Mouse (Mus musculus) embryonic facial prominence, embryonic 10.5 days (tissue): Measurements from ENCODE around the gene F2r. TPM values are rescaled to one million over a fixed set of nuclear protein-coding genes. Genes with fewer than 3 reads are reported as not detected.

Experiments used
- DNase-seq: peaks from one replicate; pipeline ENCODE4 v3.0.0-alpha.2; 2017; ENCODE audit warnings: low spot score
- H3K27ac ChIP-seq: fragments of 300-500 bp; sonication (generic); replicated peaks from 2 replicates; pipeline ENCODE4 v1.5.1; 2016; ENCODE audit warnings: mild to moderate bottlenecking
- H3K27me3 ChIP-seq: fragments of 300-500 bp; sonication (generic); replicated peaks from 2 replicates; pipeline ENCODE4 v1.6.1; 2016; ENCODE audit warnings: low read depth, mild to moderate bottlenecking; ENCODE audit not compliant: poor library complexity, severe bottlenecking
- H3K36me3 ChIP-seq: fragments of 300-500 bp; sonication (generic); replicated peaks from 2 replicates; pipeline ENCODE4 v1.6.1; 2016; ENCODE audit warnings: mild to moderate bottlenecking, moderate library complexity
- H3K4me1 ChIP-seq: fragments of 300-500 bp; sonication (generic); 2 replicates; pipeline ENCODE4 v1.6.1; 2016
- H3K4me3 ChIP-seq: fragments of 300-500 bp; sonication (generic); 2 replicates; pipeline ENCODE4 v1.5.1; 2016; ENCODE audit warnings: mild to moderate bottlenecking, moderate library complexity
- H3K9me3 ChIP-seq: fragments of 300-500 bp; sonication (generic); 2 replicates; pipeline ENCODE4 v1.6.1; 2016; ENCODE audit warnings: mild to moderate bottlenecking
- WGBS: fragments of 180-500 bp; shearing (Covaris S2); methylation state at CpG from one replicate; pipeline ENCODE4 v1.1.7; 2016; 5-methylcytosine and 5-hydroxymethylcytosine counted together
- polyA plus RNA-seq: library from polyadenylated mRNA; unstranded; fragments of >200 nt; fragmentation: Nextera tagmentation; extraction: Ambion mirVana; gene quantifications from 2 replicates; pipeline ENCODE4 v1.2.1, GENCODE M21; 2016

F2r gene
- polyA plus RNA-seq, 1 experiment from 2014 or later: 120 TPM

DNA sequence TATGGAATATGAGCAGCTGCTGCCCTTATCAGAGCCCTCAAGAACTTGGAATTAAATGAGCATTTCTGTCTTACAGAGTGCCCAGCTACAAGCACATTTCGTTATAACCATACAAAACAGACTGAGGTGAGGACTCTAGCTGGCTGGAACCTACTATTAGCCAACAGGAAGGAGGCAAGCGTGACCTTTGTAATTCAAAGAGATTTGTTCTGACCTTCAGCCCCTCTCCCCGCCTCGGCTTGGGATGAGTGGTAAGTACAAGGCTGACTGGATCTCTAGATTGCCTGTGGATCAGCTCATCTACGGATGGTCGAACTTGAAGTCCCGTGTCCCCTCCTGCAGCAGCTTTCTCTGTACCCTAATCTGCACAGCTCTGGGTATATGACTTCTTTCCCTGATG lies 8.4 kb upstream of the F2r start:
- 48% methylated on average over 7 of the region's 7 CpGs for WGBS
- H3K4me1 ChIP-seq: peaks cover 5% of the 10 kb centered on the region; the same call in 1 of the 2 replicates

GRCm38 (mm10) chr13:95623042-95623441 lies 4.8 kb upstream of the F2r start:
- Histone ChIP-seq H3K9me3 (no peaks in the 10 kb centered on the region), H3K27ac (no peak overlapping the region), H3K4me3 (no peak overlapping the region), H3K27me3 (no peaks in the 10 kb centered on the region), H3K4me1 (peaks cover 20% of the 10 kb centered on the region), H3K36me3 (peaks cover 5% of the 10 kb centered on the region; the same call in 1 of the 2 replicates)
- DNase-seq: no peak
- 84% methylated on average over 3 of the region's 3 CpGs for WGBS

More for the DNA sequence above, 8.4 kb upstream of the F2r start:
- peaks cover 32% of the 10 kb centered on the region for H3K36me3 ChIP-seq
- H3K27ac ChIP-seq: no peak overlapping the region
- H3K4me3 ChIP-seq: no peak overlapping the region
- H3K9me3 ChIP-seq: no peaks in the 10 kb centered on the region
- no peaks in the 10 kb centered on the region for H3K27me3 ChIP-seq
- no peak for DNase-seq

- Histone ChIP-seq H3K4me1 (peaks cover 23% of the 10 kb centered on the region), H3K36me3 (peaks cover under 1% of the 10 kb centered on the region; the same call in 1 of the 2 replicates), H3K9me3 (no peaks in the 10 kb centered on the region), H3K27me3 (no peaks in the 10 kb centered on the region), H3K4me3 (no peak overlapping the region), H3K27ac (no peak overlapping the region)
- WGBS: 82% methylated on average over 3 of the region's 3 CpGs
- DNase-seq: no peak
Observed at GRCm38 (mm10) chr13:95621563-95621962, 3.3 kb upstream of the F2r start.

GRCm38 (mm10) chr13:95618859-95619258 lies 572 bp upstream of the F2r start:
- Histone ChIP-seq H3K27me3 (no peaks in the 10 kb centered on the region), H3K4me1 (peaks cover 45% of the 10 kb centered on the region), H3K4me3 (peak overlapping the region; percentile 88), H3K27ac (peak overlapping the region; percentile 97), H3K36me3 (peaks cover 26% of the 10 kb centered on the region), H3K9me3 (no peaks in the 10 kb centered on the region)
- DNase-seq: no peak
- 8% methylated on average over 13 of the region's 13 CpGs for WGBS

GRCm38 (mm10) chr13:95617671-95618171 lies 566 bp downstream of the F2r start:
- H3K27me3 ChIP-seq: no peaks in the 10 kb centered on the region
- peak overlapping the region; percentile 97 for H3K27ac ChIP-seq
- under 1% methylated on average over 21 of the region's 21 CpGs for WGBS
- DNase-seq: peak; percentile 59
- H3K36me3 ChIP-seq: peaks cover 37% of the 10 kb centered on the region
- peaks cover 45% of the 10 kb centered on the region for H3K4me1 ChIP-seq
- peak overlapping the region; percentile 88 for H3K4me3 ChIP-seq
- no peaks in the 10 kb centered on the region for H3K9me3 ChIP-seq

DNA sequence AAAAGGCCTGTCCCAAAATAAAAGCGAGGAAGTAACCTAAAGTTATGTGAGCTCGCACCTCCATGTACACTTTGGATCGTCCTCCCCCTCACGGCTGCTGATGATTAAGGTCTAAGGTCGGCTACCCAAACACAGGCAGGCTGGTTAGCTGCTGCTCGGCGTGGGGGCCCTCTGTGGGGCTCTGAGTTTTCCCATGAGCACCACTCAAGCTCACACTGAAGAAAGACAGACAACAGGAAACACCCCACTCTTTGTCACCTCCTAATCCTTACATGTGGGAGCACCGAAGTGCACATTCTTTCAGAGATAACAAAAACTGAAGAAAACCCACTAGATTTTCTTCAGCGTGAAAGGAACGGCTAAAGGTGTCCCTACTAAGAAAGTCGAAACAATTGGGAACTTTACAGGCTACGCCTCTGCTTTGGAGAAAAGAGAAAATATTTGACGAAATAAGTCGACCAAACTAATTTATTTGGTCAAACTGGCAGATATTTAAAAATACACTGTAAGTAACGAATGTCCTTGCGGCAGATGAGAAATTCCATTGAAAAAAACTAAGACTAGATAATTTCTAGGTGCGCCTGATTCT lies 1.1 kb downstream of the F2r start:
- DNase-seq: peak; percentile 55
- Histone ChIP-seq H3K9me3 (no peaks in the 10 kb centered on the region), H3K4me3 (peak overlapping the region; percentile 88), H3K27ac (peak overlapping the region; percentile 97), H3K27me3 (no peaks in the 10 kb centered on the region), H3K4me1 (peaks cover 45% of the 10 kb centered on the region), H3K36me3 (peaks cover 43% of the 10 kb centered on the region)
- 12% methylated on average over 17 of the region's 17 CpGs for WGBS

GRCm38 (mm10) chr13:95616512-95616911 lies 1.8 kb downstream of the F2r start:
- DNase-seq: peak; percentile 30
- H3K9me3 ChIP-seq: no peaks in the 10 kb centered on the region
- peak overlapping the region; percentile 97 for H3K27ac ChIP-seq
- H3K36me3 ChIP-seq: peaks cover 49% of the 10 kb centered on the region
- peaks cover 49% of the 10 kb centered on the region for H3K4me1 ChIP-seq
- H3K27me3 ChIP-seq: no peaks in the 10 kb centered on the region
- WGBS: 66% methylated on average over 11 of the region's 11 CpGs
- H3K4me3 ChIP-seq: peak overlapping the region; percentile 88

DNA sequence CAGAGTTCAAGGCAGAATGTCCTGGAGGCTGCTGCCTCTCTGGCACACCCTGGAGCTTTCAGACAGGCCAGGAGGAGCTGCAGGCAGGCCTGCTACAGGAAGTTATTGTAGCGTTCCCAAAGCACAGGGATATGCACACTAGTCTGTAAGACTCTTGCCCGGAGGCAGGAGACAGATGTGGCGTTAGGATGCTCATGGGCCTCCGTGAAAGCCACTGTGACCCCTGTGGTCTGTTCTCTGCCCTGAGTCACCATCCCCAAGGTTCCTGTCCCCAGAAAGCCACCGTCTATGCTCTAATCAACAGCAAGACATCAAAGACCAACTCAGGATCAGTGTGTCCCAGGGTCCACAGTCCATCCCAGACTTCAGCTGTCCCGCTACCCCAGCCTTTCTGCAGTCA lies 3.5 kb downstream of the F2r start:
- DNase-seq: no peak
- Histone ChIP-seq H3K27ac (no peak overlapping the region), H3K36me3 (peaks cover 67% of the 10 kb centered on the region), H3K4me1 (peaks cover 49% of the 10 kb centered on the region), H3K4me3 (peak overlapping the region; percentile 26; the same call in 1 of the 2 replicates), H3K27me3 (no peaks in the 10 kb centered on the region), H3K9me3 (no peaks in the 10 kb centered on the region)
- 51% methylated on average over 6 of the region's 6 CpGs for WGBS

GRCm38 (mm10) chr13:95612243-95612642 lies 6.0 kb downstream of the F2r start:
- 91% methylated on average over 10 of the region's 10 CpGs for WGBS
- no peak overlapping the region for H3K27ac ChIP-seq
- H3K4me1 ChIP-seq: peaks cover 34% of the 10 kb centered on the region
- peaks cover 89% of the 10 kb centered on the region for H3K36me3 ChIP-seq
- H3K4me3 ChIP-seq: no peak overlapping the region
- H3K27me3 ChIP-seq: no peaks in the 10 kb centered on the region
- no peaks in the 10 kb centered on the region for H3K9me3 ChIP-seq
- no peak for DNase-seq

DNA sequence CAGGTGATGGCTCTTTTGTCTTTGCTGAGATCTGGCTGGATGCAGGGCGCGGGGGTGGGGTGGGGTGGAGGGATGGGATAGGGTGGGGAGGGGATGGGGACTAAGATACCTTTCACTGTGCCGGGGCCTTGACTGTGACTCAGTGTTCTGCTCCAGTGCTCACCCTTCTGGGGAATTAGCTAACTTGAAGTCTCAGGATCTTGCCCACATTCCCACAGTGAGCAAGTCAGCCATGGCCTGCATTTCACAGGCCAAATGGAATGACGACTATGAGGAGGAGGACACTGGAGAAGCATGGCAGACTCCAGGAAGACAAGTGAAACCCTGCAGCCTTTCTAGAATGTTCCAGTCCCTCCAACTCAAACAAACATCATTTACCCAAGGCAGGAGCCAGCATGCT lies 6.5 kb downstream of the F2r start:
- no peaks in the 10 kb centered on the region for H3K27me3 ChIP-seq
- H3K36me3 ChIP-seq: peaks cover 94% of the 10 kb centered on the region
- DNase-seq: no peak
- no peak overlapping the region for H3K4me3 ChIP-seq
- no peak overlapping the region for H3K27ac ChIP-seq
- 82% methylated on average over 4 of the region's 4 CpGs for WGBS
- H3K9me3 ChIP-seq: no peaks in the 10 kb centered on the region
- peaks cover 29% of the 10 kb centered on the region for H3K4me1 ChIP-seq

DNA sequence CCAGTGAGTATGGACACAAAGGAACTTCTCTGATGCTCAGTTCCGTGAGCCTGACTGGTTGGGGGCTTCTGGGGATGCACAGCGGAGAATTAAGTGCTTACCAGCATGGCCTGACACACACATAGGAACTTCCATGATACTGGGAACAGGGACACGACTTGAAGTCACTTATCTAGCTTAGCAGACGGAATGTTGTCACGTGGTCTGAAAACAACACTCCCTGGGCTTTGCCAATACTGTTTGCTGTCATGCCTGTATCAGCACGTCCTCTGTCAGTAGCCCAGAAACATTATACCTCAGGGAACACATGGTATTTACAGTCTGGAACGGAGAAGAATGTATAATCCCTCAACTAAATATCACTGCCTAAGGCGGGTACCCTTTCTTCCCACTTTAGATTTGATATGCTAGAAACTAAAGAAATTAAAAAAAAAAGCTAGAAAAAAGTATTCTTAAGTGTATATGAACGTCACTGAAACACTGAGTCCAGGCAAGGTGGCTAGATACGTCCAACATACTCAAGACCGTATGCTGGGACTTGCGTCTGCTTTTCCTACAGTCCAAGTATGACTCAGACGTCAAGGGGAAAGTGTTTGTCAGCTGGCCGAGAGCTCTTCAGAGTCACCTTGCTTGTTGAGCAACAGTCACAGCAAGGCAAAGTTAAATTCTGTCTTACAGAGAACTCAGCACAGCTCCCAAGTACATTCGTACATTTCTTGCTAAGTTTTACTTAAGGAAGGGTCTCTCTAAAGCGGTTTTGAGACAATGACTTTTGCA lies 7.3 kb downstream of the F2r start:
- no peaks in the 10 kb centered on the region for H3K9me3 ChIP-seq
- H3K27me3 ChIP-seq: no peaks in the 10 kb centered on the region
- 86% methylated on average over 16 of the region's 16 CpGs for WGBS
- no peak overlapping the region for H3K27ac ChIP-seq
- peaks cover 21% of the 10 kb centered on the region for H3K4me1 ChIP-seq
- H3K36me3 ChIP-seq: peaks cover 95% of the 10 kb centered on the region
- no peak overlapping the region for H3K4me3 ChIP-seq
- no peak for DNase-seq

DNA sequence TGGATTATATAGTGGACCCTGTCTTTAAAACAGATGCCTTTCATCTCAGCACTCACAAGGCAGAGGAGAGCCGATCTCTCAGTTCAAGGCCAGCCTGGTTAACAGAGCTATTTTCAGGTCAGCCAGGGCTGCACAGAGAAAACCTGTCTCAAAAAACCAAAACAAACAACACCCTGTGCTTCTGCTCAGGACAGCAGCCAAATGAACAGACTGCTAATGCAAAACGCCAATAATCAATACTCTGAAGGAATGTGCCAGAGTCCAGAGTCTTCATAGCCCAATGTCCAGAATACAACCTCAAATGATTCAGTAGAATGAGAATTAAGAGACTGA lies 9.2 kb downstream of the F2r start:
- H3K4me3 ChIP-seq: no peak overlapping the region
- peaks cover 97% of the 10 kb centered on the region for H3K36me3 ChIP-seq
- DNase-seq: no peak
- WGBS: 85% methylated on average over 2 of the region's 2 CpGs
- H3K27me3 ChIP-seq: no peaks in the 10 kb centered on the region
- H3K27ac ChIP-seq: no peak overlapping the region
- no peaks in the 10 kb centered on the region for H3K9me3 ChIP-seq
- peaks cover 3% of the 10 kb centered on the region; the same call in 1 of the 2 replicates for H3K4me1 ChIP-seq
